Mouse (Mus musculus) kidney, postnatal 4 days (tissue): ENCODE data around the gene Myo1b.
"Not testable (repeated sequence)": the region's sequence is repeated elsewhere in the genome, so short reads cannot be mapped to it uniquely, and the experiment has no call there.

Experiments
- DNase-seq, 2 experiments: peaks; one replicate each; pipeline ENCODE4 v3.0.0; 2021; ENCODE audit warnings: mixed read lengths in 2 of 2

The Myo1b gene

DNA sequence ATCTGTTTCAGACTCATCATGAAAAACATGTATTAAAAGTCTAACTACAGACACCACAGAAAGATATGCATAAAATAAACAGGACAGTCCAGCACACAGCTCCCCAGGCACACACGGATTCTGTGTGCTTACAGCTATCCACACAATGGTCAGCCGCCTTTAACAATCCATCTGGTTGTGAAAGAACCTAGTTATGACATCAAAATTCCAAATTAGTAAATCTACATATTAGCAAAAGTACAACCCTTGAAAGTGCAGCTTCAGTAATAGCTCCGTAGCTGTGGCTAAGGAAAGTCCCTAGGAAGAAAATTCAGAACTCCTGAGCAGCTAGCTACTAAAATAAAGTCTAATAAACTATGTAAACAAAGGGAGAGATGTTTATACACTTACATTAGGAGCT, 21.1 kb downstream of the Myo1b start:
- no peak for DNase-seq

DNA sequence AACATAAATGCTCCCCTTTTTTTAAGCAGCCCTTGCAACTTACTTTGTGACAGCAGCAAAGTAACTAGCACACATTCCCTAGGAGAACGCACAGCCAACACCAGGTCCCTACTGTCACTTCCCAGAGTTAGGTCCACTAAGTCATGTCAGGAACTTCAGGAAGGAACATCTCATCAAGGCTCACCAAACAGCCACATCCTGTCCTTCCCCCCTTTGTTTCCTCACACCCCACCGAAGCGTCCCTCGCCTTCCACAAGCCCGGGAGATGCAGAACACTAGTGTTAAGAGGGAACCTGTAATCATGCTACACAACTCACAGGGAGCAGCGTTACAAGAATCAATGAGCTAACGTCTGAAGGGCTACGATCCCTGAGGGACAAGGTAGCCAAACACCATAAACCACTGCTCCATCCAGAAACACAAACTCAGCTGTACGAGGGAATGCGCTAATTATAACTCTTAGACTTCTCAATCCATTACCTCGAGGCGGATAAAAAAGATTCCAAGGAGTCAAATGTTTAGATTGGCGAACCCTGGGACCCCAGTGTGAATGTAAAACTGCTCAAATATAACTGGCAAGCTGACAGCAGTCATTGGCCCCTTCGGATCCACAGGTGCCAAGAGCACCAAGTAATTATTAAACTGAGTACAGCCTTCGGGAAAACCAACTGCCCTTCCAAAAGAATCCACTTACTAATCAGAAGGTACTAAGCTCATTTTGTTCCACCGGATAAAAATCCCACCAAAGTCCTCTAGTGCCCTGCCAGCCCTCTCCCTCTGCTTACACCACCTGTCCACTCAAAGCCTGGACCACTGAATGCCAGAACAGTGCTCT, 22.1 kb downstream of the Myo1b start:
- DNase-seq, result peak in 1 of 2 experiments; percentile 33

DNA sequence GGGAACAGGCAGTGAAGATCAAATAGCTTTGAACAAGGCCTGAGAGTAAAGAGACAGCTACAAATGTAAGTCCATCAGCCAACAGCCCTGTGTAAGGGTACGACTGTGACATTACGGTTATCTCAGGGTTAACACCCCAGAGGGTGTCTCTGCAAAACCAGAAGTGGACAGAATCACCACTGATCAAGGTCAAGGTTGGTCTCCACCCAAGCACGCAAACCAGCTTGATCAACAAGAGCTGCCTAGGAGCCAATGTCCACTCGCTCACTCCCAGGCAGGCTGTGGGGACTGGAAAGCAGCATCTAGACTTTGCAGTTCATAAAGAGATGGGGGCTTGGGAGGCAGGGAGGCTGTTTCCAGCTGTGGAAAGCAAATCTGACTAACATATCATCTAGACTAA, 23.9 kb downstream of the Myo1b start:
- no peak for DNase-seq

- DNase-seq, result no peak
These were observed 27.6 kb downstream of the Myo1b start for GRCm38 (mm10) chr1:51888046-51888813.

DNA sequence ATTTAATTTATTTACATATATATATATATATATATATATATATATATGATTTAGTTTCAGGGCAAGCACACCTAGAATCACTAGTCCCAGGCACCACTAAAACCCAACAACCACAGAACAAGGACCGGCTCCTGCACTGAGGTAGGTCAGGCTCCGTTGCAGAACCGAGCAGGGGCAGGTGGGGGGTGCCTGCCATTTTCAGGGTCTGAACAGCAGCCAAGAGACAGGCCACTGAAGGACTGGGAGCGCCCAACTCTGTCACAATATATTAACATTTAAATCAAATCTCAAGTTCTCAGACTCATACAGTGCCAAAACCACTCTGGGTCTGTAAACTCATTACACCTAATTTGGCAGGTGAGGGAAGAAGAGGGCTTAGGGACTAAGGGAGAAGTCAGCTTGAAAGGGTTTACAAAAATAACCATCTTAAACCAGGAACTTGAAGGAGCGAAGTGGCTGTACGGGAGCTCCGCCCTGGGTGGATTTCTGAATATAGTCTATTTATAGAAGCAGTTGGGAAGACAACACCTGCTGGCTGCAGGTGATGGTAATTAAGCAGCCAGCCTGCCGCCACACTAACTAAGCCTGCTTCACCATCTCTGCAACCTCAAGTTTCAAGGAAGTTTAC, 30.4 kb downstream of the Myo1b start:
- DNase-seq, result no peak

DNA sequence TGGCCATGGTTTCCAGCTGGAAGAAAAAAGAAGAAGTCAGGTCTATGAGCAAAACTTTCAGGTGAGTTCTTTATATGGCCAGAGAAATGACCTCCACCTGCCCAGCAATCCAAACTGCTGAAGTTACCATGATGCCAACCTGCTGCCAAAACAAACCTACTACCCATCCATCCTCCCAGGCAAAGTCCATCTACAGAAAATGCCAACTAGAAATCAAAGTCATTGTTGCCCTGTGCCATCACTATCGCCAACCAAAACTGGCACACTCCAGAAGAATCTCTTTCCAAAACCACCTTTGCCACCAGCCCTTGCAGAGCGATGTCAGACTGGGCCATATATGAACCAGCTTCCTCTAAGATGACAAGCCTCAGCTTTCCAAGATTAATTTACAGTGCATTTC, 32.7 kb downstream of the Myo1b start:
- no peak for DNase-seq

GRCm38 (mm10) chr1:51882752-51883151, 33.1 kb downstream of the Myo1b start:
- no peak for DNase-seq

DNA sequence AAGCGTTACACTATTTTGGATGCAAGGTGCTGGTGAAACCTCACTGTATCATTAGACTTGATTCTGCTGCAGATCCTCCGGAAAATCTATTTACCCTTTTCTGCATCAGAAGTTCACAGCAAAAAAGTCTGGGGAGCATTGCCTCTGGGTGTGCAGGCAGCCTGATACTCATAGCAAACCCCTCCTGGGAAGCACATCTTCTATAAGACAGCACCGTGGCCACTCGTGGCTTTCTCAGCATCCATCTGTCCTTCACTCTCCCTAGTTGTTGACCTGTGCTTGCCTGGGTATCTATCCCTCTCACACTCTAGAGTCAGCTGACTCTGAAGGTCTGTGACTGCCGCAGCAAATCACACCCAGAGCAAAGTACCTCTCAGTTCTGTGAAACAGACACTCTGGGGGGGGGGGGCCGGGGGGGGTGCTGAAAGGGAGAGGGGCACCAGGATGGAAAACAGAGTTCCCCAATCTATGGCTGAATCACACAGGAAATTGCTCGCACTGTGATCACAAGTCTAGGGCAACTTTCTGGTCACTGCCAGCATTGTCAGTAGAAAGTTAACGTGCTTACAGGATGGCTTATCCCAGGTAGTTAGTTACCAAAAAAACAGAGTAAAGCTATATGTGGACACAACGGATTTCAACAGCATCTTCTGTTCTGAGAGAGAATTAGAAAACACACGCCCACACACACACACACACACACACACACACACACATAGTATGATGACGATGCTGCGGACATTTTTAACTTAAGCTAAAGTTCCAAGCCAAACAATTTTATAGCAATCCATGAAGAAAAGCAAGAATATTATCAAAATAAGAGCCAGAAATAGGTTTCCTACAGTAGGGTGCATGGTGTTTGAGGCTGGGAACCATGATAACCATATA, 35.7 kb downstream of the Myo1b start:
- no peak for DNase-seq

- DNase-seq, result peak; percentile 59 to 69
These were observed 36.5 kb downstream of the Myo1b start for GRCm38 (mm10) chr1:51879333-51879770.

- DNase-seq, result no peak
These were observed 40.2 kb downstream of the Myo1b start for GRCm38 (mm10) chr1:51875462-51876225.

DNA sequence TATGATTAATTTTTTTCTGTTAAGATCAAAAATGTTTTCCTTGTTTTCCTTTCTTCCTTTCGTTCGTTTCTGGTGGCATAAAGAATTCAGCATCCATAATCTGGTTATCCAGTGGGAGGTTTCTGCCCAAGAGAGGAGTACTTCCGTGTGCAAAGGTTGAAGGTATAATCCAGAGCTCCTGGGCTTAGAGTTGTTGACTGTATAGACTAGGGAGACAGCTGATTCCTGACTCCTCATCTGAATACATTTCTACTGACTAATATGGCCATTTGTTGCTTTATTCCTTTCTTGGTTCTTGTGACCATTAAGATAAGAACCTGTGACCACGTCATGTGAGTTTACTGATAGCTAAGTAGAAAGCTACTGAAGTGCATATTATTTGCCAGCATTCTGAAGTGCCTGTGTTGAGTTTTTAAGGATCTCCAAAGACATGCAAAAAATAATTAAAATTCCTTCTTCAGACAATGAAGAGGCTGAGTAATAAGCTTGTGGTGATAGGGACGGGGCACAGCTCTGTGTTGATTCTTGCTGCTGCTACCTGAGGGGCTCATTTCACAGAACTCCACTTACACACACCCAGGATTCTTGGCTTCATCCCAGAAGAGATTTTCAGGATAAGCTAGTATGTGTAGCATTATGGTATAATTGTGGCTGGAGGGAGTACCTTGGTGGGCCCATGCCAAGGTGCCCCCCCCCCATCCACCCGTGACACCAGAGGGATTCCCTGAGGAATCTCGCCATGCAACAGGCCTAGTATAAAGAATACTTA, 43.2 kb downstream of the Myo1b start:
- no peak for DNase-seq

DNA sequence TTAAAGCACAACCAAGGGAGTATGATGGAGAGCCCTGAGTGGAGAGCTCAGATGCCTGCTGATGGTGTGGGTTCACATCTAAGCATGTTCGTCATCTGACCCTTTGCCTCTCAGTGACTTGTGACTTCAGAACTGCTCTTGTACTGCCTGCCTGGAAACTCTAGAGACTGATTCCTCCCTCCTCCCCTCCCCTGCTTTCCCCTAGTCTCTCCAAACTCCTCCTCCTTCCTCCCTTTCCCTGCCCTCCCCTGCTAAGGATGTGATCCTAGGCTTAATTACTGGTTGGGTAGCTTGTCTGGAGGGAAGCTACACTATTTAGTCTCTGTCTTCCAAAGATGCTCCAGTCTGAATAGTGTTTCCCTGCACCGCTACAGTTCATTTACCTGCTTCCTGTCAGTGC, 44.6 kb downstream of the Myo1b start:
- DNase-seq, result not testable (repeated sequence)

GRCm38 (mm10) chr1:51862828-51863421, 52.9 kb downstream of the Myo1b start:
- DNase-seq, result peak in 1 of 2 experiments; percentile 32

- DNase-seq, result no peak
These were observed 55.0 kb downstream of the Myo1b start for GRCm38 (mm10) chr1:51860837-51861236.

GRCm38 (mm10) chr1:51856946-51857345, 58.9 kb downstream of the Myo1b start:
- no peak for DNase-seq

DNA sequence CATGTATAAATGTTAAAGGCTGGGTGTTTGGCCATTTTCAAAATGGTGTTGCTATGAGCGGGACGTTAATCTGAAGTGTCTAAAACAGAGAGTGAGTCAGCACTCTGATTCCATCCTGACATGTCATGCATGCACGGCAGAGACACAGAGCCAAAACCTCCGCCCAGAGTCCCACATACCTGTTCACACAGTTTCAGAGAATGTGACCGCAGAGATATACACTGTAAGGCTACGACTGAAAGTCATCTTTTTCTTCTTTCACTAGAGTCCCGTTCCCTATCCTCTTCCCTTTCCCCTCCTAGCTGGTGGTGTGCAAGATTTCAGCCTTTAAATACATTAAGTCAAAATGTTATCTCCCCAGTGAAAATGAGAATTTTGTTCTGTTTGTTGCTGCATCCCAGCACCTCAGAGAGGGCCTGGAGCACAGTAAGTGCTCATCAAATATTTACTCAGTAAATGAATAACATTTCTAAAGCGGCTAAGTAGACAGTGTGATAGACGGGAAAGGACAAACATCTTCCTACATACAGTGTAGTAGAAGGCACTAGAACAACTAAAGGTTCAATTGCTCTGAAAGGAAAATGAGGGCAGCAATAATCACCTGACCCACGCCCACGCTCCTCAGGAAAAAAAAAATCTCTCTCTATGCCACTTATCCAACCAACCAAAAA, 59.5 kb downstream of the Myo1b start:
- no peak for DNase-seq

- DNase-seq, result peak in 1 of 2 experiments; percentile 37
These were observed 60.2 kb downstream of the Myo1b start for GRCm38 (mm10) chr1:51855541-51856244.

DNA sequence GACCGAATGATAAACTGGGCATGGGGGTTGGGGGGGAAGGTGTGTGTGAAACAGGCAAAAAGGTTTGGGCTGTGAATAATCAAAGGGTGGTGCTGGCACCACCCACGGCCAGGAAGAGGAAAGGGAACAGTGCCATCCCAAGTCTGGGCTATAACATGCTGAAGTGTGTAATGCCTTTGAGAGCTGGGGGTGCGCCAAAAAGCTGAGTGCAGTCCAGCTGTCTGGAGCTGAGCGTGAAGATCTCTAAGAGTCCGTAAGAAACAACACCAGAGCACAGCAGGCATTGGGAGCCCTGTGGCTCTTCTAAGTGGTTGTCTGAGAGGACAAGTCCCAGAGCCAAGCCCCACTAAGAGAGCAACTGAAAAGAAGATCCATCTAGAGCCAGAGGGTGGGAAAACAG, 63.6 kb downstream of the Myo1b start:
- peak; percentile 34 to 52 for DNase-seq

DNA sequence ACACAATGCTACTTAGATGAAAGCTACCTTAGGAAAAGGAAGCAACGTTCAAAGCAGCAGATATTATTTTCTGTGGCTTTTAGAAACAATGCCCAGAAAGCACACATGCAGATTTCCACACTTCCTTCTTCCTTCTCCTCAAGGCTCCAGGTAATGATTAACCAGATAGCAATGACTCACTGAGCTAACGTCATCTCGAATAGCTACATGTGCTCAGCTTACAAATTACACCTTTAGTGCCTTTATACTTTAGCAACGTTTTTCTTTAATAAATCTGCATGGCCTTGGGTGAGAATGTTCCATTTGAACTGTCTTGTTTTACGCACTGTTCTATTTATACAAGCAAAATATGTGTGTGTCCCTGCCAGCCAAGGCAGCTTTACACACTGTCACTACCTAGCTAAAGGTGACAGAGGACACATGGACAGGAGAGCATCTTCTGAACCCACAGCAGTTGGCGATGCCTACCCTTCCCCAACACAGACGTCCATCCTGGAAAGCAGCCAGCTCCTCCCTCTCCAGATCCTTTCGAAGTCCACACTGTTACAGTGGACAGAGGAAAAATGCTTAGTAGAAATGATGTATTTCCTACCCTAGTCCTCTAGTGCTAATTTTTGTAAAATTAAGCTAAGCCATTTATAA, 66.2 kb downstream of the Myo1b start:
- DNase-seq, result peak; percentile 26 to 31
